Mouse (Mus musculus) G1E (cell line): ENCODE results near the gene Fads2. TPM values are rescaled to one million over a fixed set of nuclear protein-coding genes. Genes with fewer than 3 reads are reported as not detected.

ENCODE experiments used
- ATAC-seq: 2 replicates; pipeline ENCODE4 v1.8.0; 2016; ENCODE audit warnings: mild to moderate bottlenecking; ENCODE audit not compliant: insufficient number of reproducible peaks, poor library complexity, low FRiP score, severe bottlenecking; ENCODE audit errors: extremely low read depth
- DNase-seq: peaks from one replicate; pipeline ENCODE4 v3.0.0; 2012; ENCODE audit warnings: low spot score
- H3K27me3 ChIP-seq: 2 replicates; pipeline ENCODE4 v1.6.1; 2012; ENCODE audit warnings: mild to moderate bottlenecking, low read length, inconsistent platforms; ENCODE audit not compliant: insufficient read depth
- H3K36me3 ChIP-seq: replicated peaks from 2 replicates; pipeline ENCODE3; 2012; ENCODE audit warnings: mild to moderate bottlenecking, inconsistent platforms
- H3K4me1 ChIP-seq: 2 replicates; pipeline ENCODE4 v1.6.1; 2012; ENCODE audit warnings: low read depth, low read length, inconsistent platforms, mixed read lengths; ENCODE audit not compliant: insufficient read depth
- H3K4me3 ChIP-seq: 2 replicates; pipeline ENCODE4 v1.5.1; 2012; ENCODE audit warnings: low read depth, mild to moderate bottlenecking, inconsistent platforms, low read length, moderate library complexity, mixed read lengths
- H3K9me3 ChIP-seq: replicated peaks from 2 replicates; pipeline ENCODE4 v1.6.1; 2012; ENCODE audit warnings: inconsistent platforms
- CTCF ChIP-seq: IDR thresholded peaks from 2 replicates; pipeline ENCODE4 v1.5.1; 2012; ENCODE audit warnings: low read depth, low read length, inconsistent platforms, mixed read lengths
- GATA1 ChIP-seq: IDR thresholded peaks from 2 replicates; pipeline ENCODE4 v1.6.1; 2012; ENCODE audit warnings: borderline replicate concordance, low read length, inconsistent platforms, mixed read lengths
- GATA2 ChIP-seq: IDR thresholded peaks from 2 replicates; pipeline ENCODE4 v1.6.1; 2012; ENCODE audit warnings: low read depth, low read length, inconsistent platforms, borderline replicate concordance
- POLR2AphosphoS5 ChIP-seq: IDR thresholded peaks from 2 replicates; pipeline ENCODE4 v1.6.1; 2012; ENCODE audit warnings: low read depth, low read length, inconsistent platforms; ENCODE audit not compliant: insufficient replicate concordance
- TAL1 ChIP-seq: conservative IDR thresholded peaks from 2 replicates; pipeline ENCODE4 v1.6.1; 2012; ENCODE audit warnings: low read depth, low read length, inconsistent platforms, mixed read lengths
- polyA plus RNA-seq: library from polyadenylated mRNA; stranded (reverse); fragments of >175 nt; gene quantifications from 2 replicates; pipeline ENCODE4 v1.2.3, GENCODE M21; 2012
- total RNA-seq, 2 experiments: library from RNA; stranded (forward) in 1 of 2; stranded (reverse) in 1 of 2; fragments of 200-1000 nt in 1 of 2; fragments of >200 nt in 1 of 2; fragmentation: Nextera tagmentation in 1 of 2; gene quantifications; 2 replicates each; pipeline ENCODE4 v1.2.3; 2014 to 2017

The Fads2 gene
- total and polyA plus RNA-seq, 3 experiments = 182 to 275 (median 226) TPM

DNA sequence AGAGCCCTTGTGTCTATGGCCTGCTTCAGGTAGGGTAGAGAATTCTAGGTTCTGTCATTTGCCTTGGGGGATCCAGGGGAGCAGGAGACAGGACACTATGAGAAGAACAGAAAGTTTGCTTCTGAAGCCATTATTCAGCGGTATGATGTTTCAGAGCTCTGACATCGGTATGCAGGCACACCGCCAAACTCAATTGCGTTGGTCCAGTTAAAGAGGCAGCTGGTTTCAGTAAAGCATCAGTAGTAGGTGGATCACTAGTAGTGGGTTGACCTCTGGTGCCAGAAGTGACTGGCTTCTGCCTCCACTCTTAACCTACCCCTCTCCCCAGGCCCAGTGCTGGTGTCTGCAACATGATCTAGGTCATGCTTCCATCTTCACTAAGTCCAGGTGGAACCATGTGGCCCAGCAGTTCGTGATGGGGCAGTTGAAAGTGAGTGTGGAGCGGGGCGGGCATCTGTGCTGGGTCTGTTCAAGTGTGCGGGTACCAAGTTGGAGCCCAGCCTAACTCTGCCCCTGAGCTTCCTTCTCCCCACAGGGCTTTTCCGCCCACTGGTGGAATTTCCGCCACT, 47.8 kb downstream of the Fads2 start:
- Histone ChIP-seq H3K4me1 (peaks cover 81% of the 10 kb centered on the region), H3K27me3 (no peaks in the 10 kb centered on the region), H3K9me3 (no peaks in the 10 kb centered on the region), H3K4me3 (no peak overlapping the region), H3K36me3 (peaks cover 97% of the 10 kb centered on the region)
- ATAC-seq (no peak), DNase-seq (no peak)
- TF ChIP-seq GATA2 (no peak), GATA1 (no peak), TAL1 (no peak), CTCF (no peak), POLR2AphosphoS5 (0 out of 2 replicates have a peak, but pooled peaks have one; percentile 72)

DNA sequence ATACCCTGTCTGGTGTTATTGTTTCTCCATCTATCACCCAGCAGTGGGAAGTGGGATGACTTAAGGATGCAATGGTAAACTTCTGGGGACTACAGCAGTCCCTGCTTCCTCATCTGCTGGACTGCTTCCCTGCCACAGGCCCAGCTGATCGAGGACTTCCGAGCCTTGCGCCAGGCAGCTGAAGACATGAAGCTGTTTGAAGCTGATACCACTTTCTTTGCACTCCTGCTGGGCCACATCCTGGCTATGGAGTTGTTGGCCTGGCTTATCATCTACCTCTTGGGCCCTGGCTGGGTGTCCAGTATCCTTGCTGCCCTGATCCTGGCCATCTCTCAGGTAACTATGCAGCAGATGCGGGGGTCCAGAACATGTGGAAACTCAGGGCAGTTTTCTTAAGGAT, 48.8 kb downstream of the Fads2 start:
- ATAC-seq = no peak
- peaks cover 95% of the 10 kb centered on the region for H3K36me3 ChIP-seq

DNA sequence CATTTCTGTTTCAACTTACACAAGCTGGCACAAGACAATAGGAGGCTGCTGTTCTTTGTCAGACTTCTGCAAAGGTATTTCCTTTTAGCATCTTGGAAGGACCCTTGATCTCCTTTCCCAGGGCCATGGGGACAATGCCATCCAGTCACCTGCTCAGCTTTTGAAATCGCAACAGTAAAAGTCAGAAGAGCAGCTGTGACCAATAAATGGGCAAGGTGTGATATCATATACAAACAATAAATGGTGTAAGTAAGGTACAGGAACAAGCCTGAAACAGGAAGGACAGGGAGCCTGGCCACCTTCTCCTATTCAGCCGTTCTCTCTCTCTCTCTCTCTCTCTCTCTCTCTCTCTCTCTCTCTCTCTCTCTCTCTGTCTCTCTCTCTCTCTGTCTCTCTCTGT, 51.1 kb downstream of the Fads2 start:
- H3K9me3 ChIP-seq = no peaks in the 10 kb centered on the region
- peaks cover 92% of the 10 kb centered on the region for H3K36me3 ChIP-seq
- no peak for ATAC-seq
- DNase-seq = no peak
- peaks cover 87% of the 10 kb centered on the region for H3K4me1 ChIP-seq
- TF ChIP-seq POLR2AphosphoS5 (no peak), CTCF (no peak), GATA1 (no peak), GATA2 (no peak), TAL1 (no peak)
- no peak overlapping the region for H3K4me3 ChIP-seq
- H3K27me3 ChIP-seq = no peaks in the 10 kb centered on the region

More for the DNA sequence above, 48.8 kb downstream of the Fads2 start:
- TF ChIP-seq GATA2 = no peak
- TF ChIP-seq GATA1 = no peak
- no peak for TF ChIP-seq TAL1
- no peak for TF ChIP-seq CTCF
- peak; percentile 88 for TF ChIP-seq POLR2AphosphoS5
- no peaks in the 10 kb centered on the region for H3K27me3 ChIP-seq
- no peaks in the 10 kb centered on the region for H3K9me3 ChIP-seq
- no peak overlapping the region for H3K4me3 ChIP-seq
- peaks cover 84% of the 10 kb centered on the region for H3K4me1 ChIP-seq
- DNase-seq = no peak

DNA sequence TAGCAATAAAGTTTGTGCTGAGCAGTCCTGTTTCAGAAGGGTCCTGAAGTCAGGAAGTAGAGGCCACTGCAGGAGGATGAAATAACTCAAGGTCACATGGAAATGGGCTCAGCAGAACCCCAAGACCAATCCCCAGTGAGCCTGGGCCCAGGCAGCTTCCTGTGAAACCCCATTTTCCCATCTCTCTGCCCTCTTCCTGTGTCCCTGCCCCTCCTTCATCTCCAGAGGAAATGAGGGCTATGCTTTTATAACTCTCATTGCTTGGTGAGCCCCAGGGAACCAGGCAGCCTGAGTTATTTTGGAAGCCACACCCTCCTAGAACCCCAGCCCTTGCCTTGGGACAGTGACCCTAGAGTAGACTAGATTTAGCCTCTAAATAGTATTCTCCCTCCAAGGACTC, 52.0 kb downstream of the Fads2 start:
- no peak for TF ChIP-seq TAL1
- TF ChIP-seq POLR2AphosphoS5 = no peak
- TF ChIP-seq GATA2 = no peak
- TF ChIP-seq GATA1 = no peak
- TF ChIP-seq CTCF = no peak
- H3K4me3 ChIP-seq = no peak overlapping the region
- ATAC-seq (no peak), DNase-seq (no peak)
- H3K4me1 ChIP-seq = peaks cover 87% of the 10 kb centered on the region
- H3K9me3 ChIP-seq = no peaks in the 10 kb centered on the region
- peaks cover 87% of the 10 kb centered on the region for H3K36me3 ChIP-seq
- H3K27me3 ChIP-seq = no peaks in the 10 kb centered on the region

DNA sequence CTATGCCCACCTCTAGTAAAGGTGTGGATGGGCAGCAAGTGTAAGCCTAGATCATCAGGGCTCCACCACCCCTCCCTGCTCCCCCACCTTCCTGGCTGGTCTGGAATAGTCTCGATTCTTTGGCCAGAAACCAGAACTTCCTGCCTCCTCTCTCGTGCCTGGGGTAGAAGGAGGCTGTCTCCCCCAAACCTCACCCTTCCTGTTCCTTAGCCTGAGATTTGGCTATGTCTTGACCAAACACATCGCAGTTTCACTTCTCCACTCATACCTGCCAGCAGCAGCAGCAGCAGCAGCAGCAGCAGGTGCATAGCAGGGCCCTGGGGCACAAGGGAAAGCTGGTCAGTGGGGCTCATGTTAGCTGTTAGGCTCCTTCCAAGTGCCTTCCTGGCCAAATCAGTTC, 54.6 kb downstream of the Fads2 start:
- Histone ChIP-seq H3K4me1 (peaks cover 93% of the 10 kb centered on the region), H3K27me3 (no peaks in the 10 kb centered on the region), H3K4me3 (peak overlapping the region; percentile 32; the same call in 1 of the 2 replicates), H3K9me3 (no peaks in the 10 kb centered on the region), H3K36me3 (peaks cover 79% of the 10 kb centered on the region)
- TF ChIP-seq TAL1 (no peak), POLR2AphosphoS5 (no peak), CTCF (no peak), GATA2 (no peak), GATA1 (no peak)
- ATAC-seq (no peak), DNase-seq (no peak)

DNA sequence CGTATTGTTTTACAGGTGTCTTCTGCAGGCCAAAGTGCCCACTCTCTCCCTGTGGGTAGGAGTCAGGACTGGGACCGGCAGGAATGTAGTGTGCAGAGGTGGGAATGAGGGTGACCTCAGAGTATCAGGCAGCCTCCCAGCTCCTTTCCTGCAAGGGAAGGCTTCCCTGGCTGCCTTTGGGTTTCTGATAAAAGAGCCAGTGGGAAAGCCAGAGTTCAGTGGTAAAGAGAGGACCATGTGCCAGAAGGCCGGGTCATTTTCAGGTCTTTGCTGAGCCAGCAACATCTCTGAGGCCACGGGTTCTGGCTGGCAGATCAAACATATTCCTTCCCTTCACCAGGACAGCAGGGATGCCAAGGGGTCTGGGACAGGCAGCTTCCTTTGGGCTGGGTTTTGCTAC, 55.2 kb downstream of the Fads2 start:
- TF ChIP-seq GATA1 (no peak), TAL1 (no peak), CTCF (no peak), GATA2 (no peak)
- Histone ChIP-seq H3K4me3 (peak overlapping the region; percentile 52; the same call in 1 of the 2 replicates), H3K4me1 (peaks cover 97% of the 10 kb centered on the region), H3K9me3 (no peaks in the 10 kb centered on the region), H3K27me3 (no peaks in the 10 kb centered on the region), H3K36me3 (peaks cover 73% of the 10 kb centered on the region)
- no peak for DNase-seq
- ATAC-seq = no peak
